Mouse (Mus musculus): ENCODE measurements at regions not wholly inside any gene's neighbourhood (a gene's known extent, or its start where the extent isn't known, plus 50 kb on each side); places are given as distances from the start of the nearest gene placed in this dataset.

DNA sequence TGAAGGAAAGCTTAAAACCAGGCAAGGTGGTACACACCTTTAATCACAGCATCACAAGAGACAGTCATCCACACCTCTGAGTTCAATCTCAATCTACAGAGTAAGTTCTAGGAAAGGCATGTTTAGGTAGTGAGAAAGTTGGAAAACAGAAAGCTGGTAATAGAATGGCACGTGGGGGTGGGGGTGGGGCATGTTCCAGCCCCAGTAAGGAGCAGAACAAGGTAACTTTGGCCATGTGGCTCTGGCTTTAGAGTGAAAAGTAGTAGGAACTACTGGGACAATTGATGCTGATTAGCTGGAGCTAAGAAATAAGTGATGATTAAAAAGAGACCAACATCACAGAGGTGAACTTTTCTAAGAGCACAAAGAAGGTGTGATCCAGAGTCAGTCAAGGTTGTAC lies 532.2 kb upstream of the Pou3f4 start:
- H3K9ac ChIP-seq (replicated peaks; ENCODE audit: low read length, poor library complexity, severe bottlenecking) = no peak overlapping the region
- TF ChIP-seq CTCF (IDR thresholded peaks at IDR 0.05) = no peak
- H3K9me3 ChIP-seq (ENCODE audit: low read length) = no peaks in the 10 kb centered on the region; the same call in 1 of the 2 replicates
- H3K36me3 ChIP-seq (ENCODE audit: insufficient read depth, low read length) = no peaks in the 10 kb centered on the region
- WGBS = 86% methylated on average over 1 of the region's 1 CpGs
- DNase-seq (ENCODE audit: low spot score) = no peak
- H3K4me1 ChIP-seq (ENCODE audit: insufficient read depth, low read length) = no peaks in the 10 kb centered on the region
- H3K4me3 ChIP-seq (ENCODE audit: low read depth, low read length) = no peak overlapping the region
- ATAC-seq (ENCODE audit: low FRiP score) = no peak
- H3K27ac ChIP-seq (ENCODE audit: low read depth, low read length) = no peak overlapping the region
- no peak overlapping the region for H3K4me2 ChIP-seq (ENCODE audit: low read depth, low read length, poor library complexity, severe bottlenecking)
- H3K27me3 ChIP-seq (ENCODE audit: insufficient read depth, low read length) = no peaks in the 10 kb centered on the region

DNA sequence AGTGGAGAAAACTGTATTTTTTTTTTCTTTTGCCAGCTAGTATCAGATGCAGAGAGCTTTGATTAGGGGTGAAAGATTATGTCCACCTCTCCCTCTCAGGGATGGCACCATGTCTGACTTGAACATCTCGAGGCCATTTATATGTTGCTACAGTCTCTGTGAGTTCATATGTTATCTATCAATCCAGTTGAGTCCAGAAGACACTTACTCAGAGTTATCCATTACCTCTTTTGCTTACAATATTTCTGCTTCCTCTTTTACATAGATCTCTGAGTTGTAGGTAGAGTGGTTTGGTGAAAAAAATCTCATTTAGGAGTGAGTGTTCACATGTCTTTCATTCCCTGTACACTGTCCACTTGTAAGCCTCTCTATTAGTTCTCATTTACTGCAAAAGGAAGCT lies 524.7 kb upstream of the Pou3f4 start:
- Histone ChIP-seq H3K9me3 (ENCODE audit: low read length) (no peaks in the 10 kb centered on the region), H3K4me2 (ENCODE audit: low read depth, low read length, poor library complexity, severe bottlenecking) (no peak overlapping the region), H3K4me1 (ENCODE audit: insufficient read depth, low read length) (no peaks in the 10 kb centered on the region), H3K36me3 (ENCODE audit: insufficient read depth, low read length) (no peaks in the 10 kb centered on the region), H3K9ac (replicated peaks; ENCODE audit: low read length, poor library complexity, severe bottlenecking) (no peak overlapping the region), H3K27me3 (ENCODE audit: insufficient read depth, low read length) (no peaks in the 10 kb centered on the region), H3K4me3 (ENCODE audit: low read depth, low read length) (no peak overlapping the region), H3K27ac (ENCODE audit: low read depth, low read length) (no peak overlapping the region)
- no peak for DNase-seq (ENCODE audit: low spot score)
- 72% methylated on average over 1 of the region's 1 CpGs for WGBS
- TF ChIP-seq CTCF (IDR thresholded peaks at IDR 0.05) = no peak
- ATAC-seq (ENCODE audit: low FRiP score) = no peak

DNA sequence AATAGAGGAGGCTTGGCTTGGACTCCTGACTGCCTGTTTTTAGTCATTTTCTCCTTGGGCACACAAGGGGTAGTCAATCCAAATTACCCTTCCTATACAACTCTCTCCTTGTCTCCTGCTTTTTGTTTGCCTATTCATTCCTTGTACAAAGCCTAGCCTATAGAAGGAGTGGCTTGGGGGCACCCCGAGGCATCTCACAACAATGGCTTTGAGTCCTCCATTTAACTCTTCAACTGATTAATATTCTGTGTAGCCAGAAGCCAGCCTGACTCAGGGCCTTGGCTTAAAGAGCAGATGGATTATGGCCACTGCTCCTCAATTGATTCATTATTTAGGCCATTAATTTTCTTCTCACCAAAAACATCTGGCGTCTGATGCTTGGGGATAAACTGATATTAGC lies 506.4 kb upstream of the Pou3f4 start:
- 28% methylated on average over 2 of the region's 2 CpGs for WGBS

DNA sequence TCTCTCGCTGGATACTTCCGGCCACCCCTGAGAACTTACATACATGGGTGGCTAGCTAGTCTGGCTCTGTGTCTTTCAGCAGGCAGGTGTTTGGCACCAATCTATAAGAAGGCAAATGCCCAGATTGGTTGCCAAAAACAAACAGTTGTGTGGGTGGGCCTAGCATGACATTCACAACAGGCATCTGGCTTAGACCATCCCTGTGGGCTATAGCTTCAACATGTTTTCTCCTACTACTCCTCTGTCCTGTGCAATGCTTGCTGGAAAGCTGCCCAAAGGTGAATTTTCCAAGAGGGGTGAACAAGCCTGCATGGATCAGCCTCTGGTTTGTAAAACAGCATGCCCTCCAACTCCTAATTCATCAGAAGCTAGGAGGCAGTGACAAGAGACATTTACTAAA lies 505.3 kb upstream of the Pou3f4 start:
- Histone ChIP-seq H3K27me3 (ENCODE audit: insufficient read depth, low read length) (no peaks in the 10 kb centered on the region), H3K9me3 (ENCODE audit: low read length) (no peaks in the 10 kb centered on the region), H3K4me1 (ENCODE audit: insufficient read depth, low read length) (no peaks in the 10 kb centered on the region), H3K9ac (replicated peaks; ENCODE audit: low read length, poor library complexity, severe bottlenecking) (no peak overlapping the region), H3K27ac (ENCODE audit: low read depth, low read length) (no peak overlapping the region), H3K4me2 (ENCODE audit: low read depth, low read length, poor library complexity, severe bottlenecking) (no peak overlapping the region), H3K4me3 (ENCODE audit: low read depth, low read length) (no peak overlapping the region), H3K36me3 (ENCODE audit: insufficient read depth, low read length) (no peaks in the 10 kb centered on the region)
- peak; percentile 25 for DNase-seq (ENCODE audit: low spot score)
- ATAC-seq (ENCODE audit: low FRiP score) = no peak
- TF ChIP-seq CTCF (IDR thresholded peaks at IDR 0.05) = no peak
- WGBS = 72% methylated on average over 2 of the region's 2 CpGs

More for the DNA sequence above, 506.4 kb upstream of the Pou3f4 start:
- no peaks in the 10 kb centered on the region for H3K4me1 ChIP-seq (ENCODE audit: insufficient read depth, low read length)
- DNase-seq (ENCODE audit: low spot score) = no peak
- no peaks in the 10 kb centered on the region for H3K36me3 ChIP-seq (ENCODE audit: insufficient read depth, low read length)
- no peak overlapping the region for H3K4me2 ChIP-seq (ENCODE audit: low read depth, low read length, poor library complexity, severe bottlenecking)
- H3K27me3 ChIP-seq (ENCODE audit: insufficient read depth, low read length) = no peaks in the 10 kb centered on the region
- no peak for TF ChIP-seq CTCF (IDR thresholded peaks at IDR 0.05)
- no peak for ATAC-seq (ENCODE audit: low FRiP score)
- H3K9me3 ChIP-seq (ENCODE audit: low read length) = no peaks in the 10 kb centered on the region
- H3K27ac ChIP-seq (ENCODE audit: low read depth, low read length) = no peak overlapping the region
- H3K9ac ChIP-seq (replicated peaks; ENCODE audit: low read length, poor library complexity, severe bottlenecking) = no peak overlapping the region
- no peak overlapping the region for H3K4me3 ChIP-seq (ENCODE audit: low read depth, low read length)

DNA sequence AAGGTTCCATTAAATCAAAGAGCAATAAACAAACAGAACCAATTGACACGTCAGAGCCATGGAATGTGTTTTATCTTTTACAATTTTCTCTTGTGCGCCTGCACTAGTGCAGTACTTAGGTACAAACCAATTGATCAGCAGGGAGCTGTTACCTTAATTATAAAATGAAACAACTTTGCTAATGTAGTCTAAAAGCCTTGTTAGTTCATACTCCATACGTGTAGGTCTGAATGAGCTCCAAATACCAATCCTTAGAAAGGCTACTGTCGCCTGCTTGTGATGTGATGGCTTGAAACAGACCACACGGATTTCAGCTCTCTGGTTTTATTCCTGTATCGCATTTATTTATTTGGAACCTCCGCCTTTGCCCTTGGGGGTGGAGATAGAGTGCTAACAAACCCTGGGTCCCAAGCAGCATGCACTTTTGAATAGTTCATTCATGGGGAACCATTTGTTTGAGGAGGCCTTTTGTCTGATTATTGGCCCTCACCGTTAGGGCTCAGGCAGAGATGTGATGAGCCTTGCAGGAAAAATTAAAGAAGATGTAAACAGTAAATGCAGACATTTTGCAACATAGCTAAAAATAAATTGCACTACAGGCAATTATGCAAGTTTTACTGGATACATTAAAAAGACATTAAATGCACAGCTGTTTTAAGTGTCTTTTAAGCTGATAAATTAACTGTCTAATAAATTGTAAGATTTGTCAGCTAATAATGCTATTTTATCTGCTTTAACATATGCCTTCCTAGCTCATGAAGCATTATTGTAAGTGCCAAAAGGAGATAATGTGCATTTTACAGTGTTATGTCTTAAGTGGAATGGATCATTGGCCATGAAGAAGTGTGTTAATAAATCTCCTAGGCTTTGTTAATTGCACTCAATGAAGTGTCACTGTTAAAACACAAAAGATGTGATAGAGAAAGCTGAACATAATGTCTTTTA lies 496.0 kb upstream of the Pou3f4 start:
- TF ChIP-seq CTCF (IDR thresholded peaks at IDR 0.05) = no peak
- ATAC-seq (ENCODE audit: low FRiP score) (no peak), DNase-seq (ENCODE audit: low spot score) (peak; percentile 1)
- WGBS = 40% methylated on average over 8 of the region's 8 CpGs
- Histone ChIP-seq H3K27ac (ENCODE audit: low read depth, low read length) (no peak overlapping the region), H3K4me2 (ENCODE audit: low read depth, low read length, poor library complexity, severe bottlenecking) (no peak overlapping the region), H3K9me3 (ENCODE audit: low read length) (no peaks in the 10 kb centered on the region), H3K9ac (replicated peaks; ENCODE audit: low read length, poor library complexity, severe bottlenecking) (no peak overlapping the region), H3K4me3 (ENCODE audit: low read depth, low read length) (no peak overlapping the region), H3K27me3 (ENCODE audit: insufficient read depth, low read length) (no peaks in the 10 kb centered on the region), H3K4me1 (ENCODE audit: insufficient read depth, low read length) (no peaks in the 10 kb centered on the region), H3K36me3 (ENCODE audit: insufficient read depth, low read length) (no peaks in the 10 kb centered on the region)

DNA sequence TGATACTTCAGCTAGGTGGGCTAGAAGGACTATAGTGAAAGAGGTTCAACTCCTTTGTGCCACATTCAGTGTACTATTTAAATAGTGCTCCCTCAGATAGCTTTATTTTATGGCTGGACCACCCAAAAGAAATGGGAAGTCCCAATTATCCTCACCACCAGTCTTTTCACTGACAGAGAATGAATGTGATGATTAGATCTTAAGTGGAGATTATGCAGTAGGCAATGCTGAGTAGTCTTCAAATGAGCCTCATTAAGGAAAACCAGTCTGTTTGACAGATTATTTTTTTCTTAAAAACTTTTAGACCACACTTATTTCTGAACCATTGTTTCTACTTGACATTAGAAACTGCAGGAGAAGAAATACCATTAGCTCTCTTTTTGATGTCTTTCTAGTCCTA lies 493.8 kb upstream of the Pou3f4 start:
- H3K9me3 ChIP-seq (ENCODE audit: low read length) = no peaks in the 10 kb centered on the region
- H3K27me3 ChIP-seq (ENCODE audit: insufficient read depth, low read length) = no peaks in the 10 kb centered on the region
- no peaks in the 10 kb centered on the region for H3K4me1 ChIP-seq (ENCODE audit: insufficient read depth, low read length)
- ATAC-seq (ENCODE audit: low FRiP score) (no peak), DNase-seq (ENCODE audit: low spot score) (no peak)
- no peak for TF ChIP-seq CTCF (IDR thresholded peaks at IDR 0.05)
- H3K4me3 ChIP-seq (ENCODE audit: low read depth, low read length) = no peak overlapping the region
- no peak overlapping the region for H3K27ac ChIP-seq (ENCODE audit: low read depth, low read length)
- H3K4me2 ChIP-seq (ENCODE audit: low read depth, low read length, poor library complexity, severe bottlenecking) = no peak overlapping the region
- H3K9ac ChIP-seq (replicated peaks; ENCODE audit: low read length, poor library complexity, severe bottlenecking) = no peak overlapping the region
- no peaks in the 10 kb centered on the region for H3K36me3 ChIP-seq (ENCODE audit: insufficient read depth, low read length)
